Mouse (Mus musculus) forebrain, embryonic 10.5 days (tissue): ENCODE data around the gene Rxfp4. TPM values are rescaled to one million over a fixed set of nuclear protein-coding genes. Genes with fewer than 3 reads are reported as not detected.

ENCODE experiments used
- DNase-seq: peaks from one replicate; pipeline ENCODE4 v3.0.0-alpha.2; 2017; ENCODE audit warnings: low spot score; ENCODE audit errors: extremely low spot score
- H3K27ac ChIP-seq: fragments of 300-500 bp; sonication (generic); 2 replicates; pipeline ENCODE4 v1.5.1; 2016; ENCODE audit warnings: mild to moderate bottlenecking
- H3K27me3 ChIP-seq: fragments of 300-500 bp; sonication (generic); 2 replicates; pipeline ENCODE4 v1.6.1; 2016; ENCODE audit warnings: mild to moderate bottlenecking; ENCODE audit not compliant: poor library complexity, severe bottlenecking
- H3K36me3 ChIP-seq: fragments of 300-500 bp; sonication (generic); replicated peaks from 2 replicates; pipeline ENCODE4 v1.6.1; 2016; ENCODE audit warnings: mild to moderate bottlenecking, moderate library complexity
- H3K4me1 ChIP-seq: fragments of 300-500 bp; sonication (generic); 2 replicates; pipeline ENCODE4 v1.6.1; 2016
- H3K4me3 ChIP-seq: fragments of 300-500 bp; sonication (generic); 2 replicates; pipeline ENCODE4 v1.5.1; 2016; ENCODE audit warnings: mild to moderate bottlenecking, moderate library complexity
- H3K9me3 ChIP-seq: fragments of 300-500 bp; sonication (generic); 2 replicates; pipeline ENCODE4 v1.6.1; 2016; ENCODE audit warnings: mild to moderate bottlenecking, moderate library complexity
- WGBS: fragments of 180-500 bp; shearing (Covaris S2); methylation state at CpG from one replicate; pipeline ENCODE4 v1.1.7; 2016; 5-methylcytosine and 5-hydroxymethylcytosine counted together
- polyA plus RNA-seq: library from polyadenylated mRNA; unstranded; fragments of >200 nt; fragmentation: Nextera tagmentation; extraction: Ambion mirVana; gene quantifications from 2 replicates; pipeline ENCODE4 v1.2.1, GENCODE M21; 2016

Gene Rxfp4
- not detected in 2 replicates for polyA plus RNA-seq

DNA sequence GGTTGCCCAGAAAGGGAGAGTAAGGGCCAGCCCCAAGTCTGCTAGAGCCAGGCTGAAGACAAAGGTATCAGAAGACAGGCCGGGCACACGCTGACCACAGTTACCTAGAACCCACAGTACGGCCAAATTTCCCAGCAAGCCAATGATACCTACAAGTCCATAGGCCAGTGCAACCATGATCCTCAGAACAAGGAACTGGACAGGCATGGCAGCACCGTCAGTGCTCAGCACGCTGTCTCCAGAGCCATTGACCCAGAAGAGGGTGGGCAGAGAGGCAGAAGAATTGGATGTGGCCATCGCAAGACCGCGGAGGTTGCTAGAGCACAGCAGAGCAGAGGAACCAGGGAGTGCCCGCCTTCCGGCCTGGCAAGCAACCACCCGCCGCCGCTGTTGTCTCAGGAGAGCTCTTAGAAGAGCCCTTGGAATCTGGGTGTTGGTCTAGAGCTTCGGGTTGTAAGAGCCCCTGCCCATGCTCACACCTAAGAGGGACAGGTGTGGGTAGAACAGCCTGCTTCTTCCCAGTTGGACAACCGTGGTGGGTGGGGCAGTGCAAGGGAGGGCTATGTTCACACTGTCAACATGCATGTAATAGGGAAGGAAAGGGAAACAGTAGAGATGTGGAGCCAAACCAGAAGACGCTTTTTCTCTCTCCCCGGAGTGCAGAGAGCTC, at the start of gene Rxfp4:
TSS of gene Rxfp4 (minus strand) at position 297 of the 670 bp plus-strand sequence.
- Histone ChIP-seq H3K36me3 (peaks cover 25% of the 10 kb centered on the region), H3K27ac (peak within 1 kb of the TSS; percentile 48; the same call in 1 of the 2 replicates), H3K9me3 (no peaks in the 10 kb centered on the region), H3K27me3 (no peaks in the 10 kb centered on the region), H3K4me1 (peaks cover 5% of the 10 kb centered on the region), H3K4me3 (no peak within 1 kb of the TSS)
- 91% methylated on average over 17 of the region's 17 CpGs for WGBS
- DNase-seq: no peak

DNA sequence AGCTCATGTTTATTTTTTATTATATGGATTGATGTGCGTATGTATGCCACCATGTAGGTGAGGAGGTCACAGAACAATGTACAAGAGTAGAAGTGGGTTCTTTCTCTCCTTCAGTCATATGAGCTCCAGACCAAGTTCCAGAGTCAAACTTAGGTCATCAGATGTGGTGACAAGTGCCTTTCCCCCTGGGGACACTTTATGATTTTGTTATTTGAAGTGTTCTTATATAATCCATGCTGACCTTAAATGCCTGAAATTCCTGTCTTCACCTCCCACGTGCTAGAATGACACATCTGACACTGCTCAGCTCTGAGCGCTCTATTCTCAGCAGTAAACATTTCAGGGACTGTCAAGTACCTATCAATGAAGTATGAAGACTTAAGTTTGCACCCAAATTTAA, 48.3 kb upstream of the Rxfp4 start:
- Histone ChIP-seq H3K4me1 (no peaks in the 10 kb centered on the region), H3K27ac (no peak overlapping the region), H3K27me3 (no peaks in the 10 kb centered on the region), H3K4me3 (no peak overlapping the region), H3K36me3 (peaks cover 99% of the 10 kb centered on the region), H3K9me3 (no peaks in the 10 kb centered on the region)
- 90% methylated on average over 3 of the region's 3 CpGs for WGBS
- DNase-seq: no peak

DNA sequence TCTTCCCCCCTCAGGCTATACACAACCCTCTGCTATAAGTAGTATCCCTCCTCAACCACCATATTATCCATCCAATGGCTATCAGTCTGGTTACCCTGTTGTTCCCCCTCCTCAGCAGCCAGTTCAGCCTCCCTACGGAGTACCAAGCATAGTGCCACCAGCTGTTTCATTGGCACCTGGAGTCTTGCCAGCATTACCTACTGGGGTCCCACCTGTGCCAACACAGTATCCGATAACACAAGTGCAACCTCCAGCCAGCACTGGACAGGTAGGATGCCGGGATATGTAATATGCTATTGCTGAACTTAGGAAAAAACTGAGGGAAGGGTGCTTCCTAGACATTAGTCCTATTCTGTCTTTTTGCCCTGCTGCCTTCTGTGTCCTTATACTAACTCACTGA, 47.3 kb upstream of the Rxfp4 start:
- 97% methylated on average over 3 of the region's 3 CpGs for WGBS
- H3K4me3 ChIP-seq: no peak overlapping the region
- H3K4me1 ChIP-seq: no peaks in the 10 kb centered on the region
- no peak overlapping the region for H3K27ac ChIP-seq
- DNase-seq: no peak
- H3K36me3 ChIP-seq: peaks cover 99% of the 10 kb centered on the region
- no peaks in the 10 kb centered on the region for H3K9me3 ChIP-seq
- no peaks in the 10 kb centered on the region for H3K27me3 ChIP-seq

DNA sequence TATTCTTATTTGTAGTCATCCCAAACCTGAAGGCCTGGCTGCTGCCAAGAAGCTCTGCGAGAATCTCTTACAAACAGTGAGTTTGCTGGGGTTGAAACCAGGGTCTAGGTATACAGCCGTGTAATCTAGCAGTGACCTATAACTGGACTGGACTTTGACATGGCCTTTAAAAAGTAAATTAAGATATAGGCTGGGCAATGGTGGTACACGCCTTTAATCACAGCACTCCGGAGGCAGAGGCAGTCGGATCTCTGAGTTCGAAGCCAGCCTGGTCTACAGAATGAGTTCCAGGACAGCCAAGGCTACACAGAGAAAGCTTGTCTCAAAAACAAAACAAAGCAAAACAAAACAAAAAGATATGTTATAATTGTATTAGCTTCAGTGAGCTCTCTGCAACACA, 45.9 kb upstream of the Rxfp4 start:
- no peak overlapping the region for H3K4me3 ChIP-seq
- WGBS: 96% methylated on average over 6 of the region's 6 CpGs

DNA sequence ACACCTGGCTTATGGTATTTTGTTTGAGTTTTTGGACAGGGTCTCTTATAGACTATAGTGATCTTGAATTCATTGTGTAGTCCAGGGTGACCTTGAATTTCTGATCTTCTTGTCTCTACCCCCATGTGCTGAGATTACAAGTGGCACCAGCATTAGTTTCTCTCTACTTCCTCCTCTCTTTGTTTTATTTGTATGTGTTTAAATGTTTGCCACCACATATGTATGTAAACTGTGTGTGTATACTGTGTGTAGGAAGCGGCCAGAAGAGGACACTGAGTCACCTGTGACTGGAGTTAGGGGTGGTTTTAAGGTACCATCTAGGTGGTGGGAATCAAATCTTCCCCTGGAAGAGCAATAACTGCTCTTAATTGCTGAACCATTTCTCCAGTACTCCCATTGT, 45.1 kb upstream of the Rxfp4 start:
- no peak overlapping the region for H3K27ac ChIP-seq
- no peaks in the 10 kb centered on the region for H3K9me3 ChIP-seq
- H3K27me3 ChIP-seq: no peaks in the 10 kb centered on the region
- H3K36me3 ChIP-seq: peaks cover 99% of the 10 kb centered on the region
- DNase-seq: no peak
- no peak overlapping the region for H3K4me3 ChIP-seq
- 97% methylated on average over 1 of the region's 1 CpGs for WGBS
- H3K4me1 ChIP-seq: no peaks in the 10 kb centered on the region

More for the DNA sequence above, 45.9 kb upstream of the Rxfp4 start:
- Histone ChIP-seq H3K27me3 (no peaks in the 10 kb centered on the region), H3K36me3 (peaks cover 99% of the 10 kb centered on the region), H3K4me1 (no peaks in the 10 kb centered on the region), H3K27ac (no peak overlapping the region), H3K9me3 (no peaks in the 10 kb centered on the region)
- DNase-seq: no peak

DNA sequence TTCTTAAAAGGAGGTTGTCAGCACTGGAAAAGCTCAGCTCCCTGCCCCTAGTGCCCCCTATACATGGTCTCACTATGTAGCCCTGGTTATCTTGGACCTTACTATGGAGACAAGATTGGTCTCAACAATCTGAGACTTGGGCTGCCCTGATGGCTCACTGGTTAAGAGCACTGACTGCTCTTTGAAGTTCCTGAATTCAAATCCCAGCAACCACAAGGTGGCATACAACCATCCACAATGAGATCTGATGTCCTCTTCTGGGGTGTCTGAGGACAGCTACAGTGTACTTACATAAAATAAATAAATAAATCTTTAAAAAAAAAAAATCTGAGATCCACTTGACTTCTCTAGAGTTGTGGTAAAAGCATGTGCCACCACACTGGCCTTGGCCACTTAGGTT, 42.6 kb upstream of the Rxfp4 start:
- H3K27me3 ChIP-seq: no peaks in the 10 kb centered on the region
- peaks cover 100% of the 10 kb centered on the region for H3K36me3 ChIP-seq
- H3K4me3 ChIP-seq: no peak overlapping the region
- no peak for DNase-seq
- no peaks in the 10 kb centered on the region for H3K9me3 ChIP-seq
- no peaks in the 10 kb centered on the region for H3K4me1 ChIP-seq
- no peak overlapping the region for H3K27ac ChIP-seq

DNA sequence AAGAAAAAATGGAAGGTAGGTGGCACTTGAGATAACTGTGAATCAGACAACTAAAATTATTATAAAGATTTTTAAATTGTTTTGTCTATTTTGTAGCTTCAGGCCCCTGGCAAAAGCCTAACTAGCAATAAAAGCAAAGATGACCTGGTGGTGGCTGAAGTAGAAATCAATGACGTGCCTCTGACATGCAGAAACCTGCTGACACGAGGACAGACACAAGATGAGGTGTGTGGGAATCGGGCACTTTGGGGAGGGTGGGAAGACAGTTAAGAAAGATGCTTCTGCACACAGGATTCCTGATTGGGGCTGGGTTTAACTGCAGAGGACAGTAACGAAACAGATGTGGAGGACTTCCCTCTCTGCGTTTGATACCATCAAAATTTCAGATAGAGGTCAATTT, 36.1 kb upstream of the Rxfp4 start:
- no peaks in the 10 kb centered on the region for H3K9me3 ChIP-seq
- no peaks in the 10 kb centered on the region for H3K27me3 ChIP-seq
- 92% methylated on average over 5 of the region's 5 CpGs for WGBS
- peaks cover 75% of the 10 kb centered on the region for H3K36me3 ChIP-seq
- no peak overlapping the region for H3K27ac ChIP-seq
- no peak overlapping the region for H3K4me3 ChIP-seq
- peaks cover 21% of the 10 kb centered on the region for H3K4me1 ChIP-seq
- no peak for DNase-seq

DNA sequence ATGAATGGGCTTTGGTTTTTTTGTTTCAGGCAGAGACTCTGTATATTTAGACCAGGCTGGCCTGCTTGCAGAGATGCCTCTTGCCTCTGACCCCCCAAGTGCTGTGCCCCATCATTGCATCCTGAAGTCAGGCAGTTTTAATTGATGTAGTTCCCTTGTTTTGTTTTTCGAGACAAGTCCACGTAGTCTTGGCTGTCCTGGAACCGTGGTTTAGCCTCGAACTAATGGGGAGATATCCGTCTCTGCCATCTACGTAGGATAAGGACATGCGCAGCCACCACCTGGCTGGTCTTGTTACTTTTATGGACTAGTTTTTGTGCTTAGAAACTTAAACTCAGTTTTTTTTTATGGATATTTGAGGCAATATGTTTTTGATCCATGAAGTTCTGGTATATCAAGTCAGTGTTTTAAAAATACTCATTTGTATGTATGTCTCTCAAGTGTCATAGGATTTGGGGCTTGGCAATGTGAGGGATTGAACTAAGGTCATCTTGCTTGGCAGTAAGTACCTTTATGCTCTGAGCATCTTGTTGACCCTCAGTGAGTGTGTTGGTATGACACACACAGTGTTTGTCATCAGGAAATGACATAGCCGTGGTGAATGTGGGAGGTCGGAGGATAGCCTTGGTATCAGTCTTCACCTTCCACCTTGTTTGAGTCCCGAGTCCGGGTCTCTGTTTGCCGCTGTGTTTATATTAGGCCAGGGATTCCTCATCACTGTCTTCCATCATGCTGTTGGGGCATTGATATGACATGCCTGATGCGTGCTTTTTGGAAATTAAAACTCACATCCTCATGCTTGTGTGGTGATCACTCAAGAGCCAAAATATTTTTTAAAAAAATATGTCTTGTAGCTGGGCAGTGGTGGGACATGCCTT, 34.0 kb upstream of the Rxfp4 start:
- DNase-seq: no peak
- peak overlapping the region; percentile 90 for H3K4me3 ChIP-seq
- peaks cover 21% of the 10 kb centered on the region for H3K4me1 ChIP-seq
- WGBS: 71% methylated on average over 13 of the region's 13 CpGs
- peak overlapping the region; percentile 99 for H3K27ac ChIP-seq
- no peaks in the 10 kb centered on the region for H3K27me3 ChIP-seq
- H3K36me3 ChIP-seq: peaks cover 54% of the 10 kb centered on the region
- H3K9me3 ChIP-seq: no peaks in the 10 kb centered on the region

DNA sequence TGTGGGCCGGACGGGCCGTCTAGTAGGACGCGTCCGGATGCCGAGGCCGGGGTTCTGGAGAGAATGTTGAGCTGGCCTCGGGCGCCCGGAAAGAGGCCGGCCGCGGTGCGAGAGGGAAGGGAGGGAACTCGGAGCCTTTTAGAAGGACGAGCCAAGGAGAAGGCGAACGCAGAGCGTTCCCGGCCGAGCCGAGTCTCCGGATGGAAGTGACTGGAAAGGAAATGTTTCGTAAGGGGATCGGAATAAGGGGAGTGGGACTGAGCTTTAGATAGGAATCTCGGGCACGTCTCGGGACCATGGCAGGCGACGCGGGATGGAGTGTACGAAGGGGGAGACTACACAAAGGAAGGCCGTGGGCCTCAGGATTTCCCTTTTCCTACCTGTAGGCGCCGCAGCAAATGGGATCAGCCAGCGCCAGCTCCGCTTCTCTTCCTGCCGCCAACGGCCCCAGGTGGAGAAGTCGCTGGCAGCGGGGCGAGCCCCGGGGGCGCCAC, 33.1 kb upstream of the Rxfp4 start:
- whole genome bisulfite sequencing: 0% methylated on average over 45 of the region's 45 CpGs
- no peak for DNase-seq
- H3K27ac ChIP-seq: peak overlapping the region; percentile 99
- H3K27me3 ChIP-seq: no peaks in the 10 kb centered on the region
- H3K4me3 ChIP-seq: peak overlapping the region; percentile 90
- H3K4me1 ChIP-seq: peaks cover 21% of the 10 kb centered on the region
- H3K9me3 ChIP-seq: no peaks in the 10 kb centered on the region
- H3K36me3 ChIP-seq: peaks cover 45% of the 10 kb centered on the region

DNA sequence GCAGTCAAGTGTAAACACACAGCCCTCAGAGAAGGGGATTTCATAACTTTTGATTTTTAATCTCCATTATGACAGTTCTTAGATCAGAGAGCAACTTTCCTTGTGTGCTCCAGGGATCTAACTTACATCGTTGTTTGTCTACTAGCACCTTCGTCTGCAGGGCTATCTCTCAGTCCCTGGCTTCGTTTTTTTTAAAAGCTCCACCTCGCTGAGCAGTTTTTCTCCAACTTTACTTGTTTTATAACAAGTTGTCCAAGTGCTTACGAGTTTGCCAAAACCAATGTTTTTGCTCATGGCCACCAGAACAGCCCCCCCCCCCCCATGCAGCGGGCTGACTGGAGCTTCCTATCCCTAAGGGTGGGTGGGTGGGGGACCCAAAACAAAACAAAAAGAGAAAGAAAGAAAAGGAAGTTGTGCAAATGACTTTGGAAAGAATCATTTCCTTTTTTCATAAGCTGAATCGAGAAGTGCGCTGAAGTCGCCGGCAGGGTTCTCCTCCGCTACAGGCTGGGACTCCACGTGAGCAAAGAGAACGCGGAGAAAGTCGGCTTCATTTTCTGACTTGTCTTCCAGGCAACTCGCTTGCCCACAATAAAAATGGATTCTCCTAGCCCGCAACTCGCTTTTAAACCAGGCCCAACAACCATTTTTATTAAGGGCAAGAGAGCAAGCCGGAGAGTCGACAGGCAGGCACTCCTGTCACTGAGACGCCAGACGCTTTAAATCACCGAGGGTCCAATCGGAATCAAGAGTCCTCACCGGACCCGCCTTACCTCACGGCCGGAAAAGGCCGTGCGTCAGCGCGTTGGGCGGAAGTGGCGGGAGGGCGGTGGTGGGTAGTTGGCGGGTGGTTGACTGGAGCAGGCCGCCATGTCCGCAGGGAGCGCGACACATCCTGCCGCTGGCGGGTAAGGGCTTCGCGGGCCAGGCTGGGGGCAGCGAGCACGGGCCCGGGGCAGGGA, 32.3 kb upstream of the Rxfp4 start, which contains the start of gene Khdc4:
TSS of gene Khdc4 (plus strand) at position 824 of the 962 bp plus-strand sequence.
- Histone ChIP-seq H3K4me3 (peak within 1 kb of the TSS; percentile 90), H3K4me1 (peaks cover 21% of the 10 kb centered on the region), H3K27ac (peak within 1 kb of the TSS; percentile 99), H3K36me3 (peaks cover 37% of the 10 kb centered on the region), H3K27me3 (no peaks in the 10 kb centered on the region), H3K9me3 (no peaks in the 10 kb centered on the region)
- WGBS: 1% methylated on average over 47 of the region's 47 CpGs
- DNase-seq: peak; percentile 97

DNA sequence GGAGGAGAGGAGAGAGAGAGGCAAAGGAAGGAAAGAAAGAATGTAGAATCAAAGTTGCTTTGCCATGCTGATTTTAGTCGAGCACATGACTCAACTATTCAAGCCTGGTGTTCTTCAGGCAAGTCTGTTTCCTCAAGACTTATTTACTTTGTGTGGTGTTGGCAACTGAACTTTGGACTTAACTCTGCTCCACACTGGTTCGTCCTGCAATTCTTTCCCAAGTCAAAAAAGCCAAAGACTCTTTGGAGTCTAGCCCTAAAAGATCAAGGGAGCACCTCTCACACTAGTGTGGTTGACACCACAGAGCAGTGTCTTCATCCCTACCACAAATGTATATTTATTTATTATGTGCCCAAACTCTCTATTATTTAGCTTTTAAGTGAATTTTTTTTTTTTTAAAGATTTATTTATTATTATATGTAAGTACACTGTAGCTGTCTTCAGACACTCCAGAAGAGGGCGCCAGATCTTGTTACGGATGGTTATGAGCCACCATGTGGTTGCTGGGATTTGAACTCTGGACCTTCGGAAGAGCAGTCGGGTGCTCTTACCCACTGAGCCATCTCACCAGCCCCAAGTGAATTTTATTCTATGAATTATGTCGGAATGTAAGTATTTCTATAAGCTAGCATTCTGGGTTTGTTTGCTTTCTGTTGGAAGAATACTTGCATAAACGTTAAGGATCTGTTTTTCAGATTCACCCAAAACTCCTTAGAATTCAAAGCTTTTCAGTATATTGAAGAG, 31.5 kb upstream of the Rxfp4 start:
- Histone ChIP-seq H3K4me3 (peak overlapping the region; percentile 90), H3K9me3 (no peaks in the 10 kb centered on the region), H3K4me1 (peaks cover 21% of the 10 kb centered on the region), H3K27me3 (no peaks in the 10 kb centered on the region), H3K36me3 (peaks cover 29% of the 10 kb centered on the region), H3K27ac (peak overlapping the region; percentile 99)
- WGBS: 66% methylated on average over 8 of the region's 8 CpGs
- DNase-seq: no peak

DNA sequence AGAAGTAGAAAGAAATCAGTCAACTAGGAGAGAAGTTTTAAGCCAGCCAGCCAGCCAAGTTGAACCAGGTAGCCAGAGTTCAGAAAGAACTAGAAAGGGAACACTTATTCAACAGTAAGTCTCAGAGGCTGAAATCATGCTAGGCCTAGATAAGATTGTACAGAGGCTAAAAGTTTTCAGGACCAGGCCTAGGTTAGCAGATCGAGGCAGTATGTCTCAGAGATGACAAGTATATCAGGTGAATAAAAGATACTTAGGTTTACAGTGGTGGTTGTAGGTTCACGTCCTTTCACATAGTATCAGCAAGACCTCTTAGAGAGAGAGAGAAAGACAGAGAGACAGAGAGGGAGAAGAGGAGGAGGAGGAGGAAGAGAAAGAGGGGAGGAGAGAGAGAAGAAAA, 30.9 kb upstream of the Rxfp4 start:
- H3K4me1 ChIP-seq: peaks cover 21% of the 10 kb centered on the region
- DNase-seq: no peak
- peaks cover 23% of the 10 kb centered on the region for H3K36me3 ChIP-seq
- H3K27ac ChIP-seq: no peak overlapping the region
- 84% methylated on average over 2 of the region's 2 CpGs for WGBS
- H3K9me3 ChIP-seq: no peaks in the 10 kb centered on the region
- H3K27me3 ChIP-seq: no peaks in the 10 kb centered on the region
- H3K4me3 ChIP-seq: no peak overlapping the region
